Mouse (Mus musculus): ENCODE measurements around the gene Hcn1. TPM values are rescaled to one million over a fixed set of nuclear protein-coding genes. Genes with fewer than 3 reads are reported as not detected.

Gene Hcn1
- polyA plus RNA-seq (2015; fragmentation: Nextera tagmentation; extraction: Ambion mirVana) = not detected in 2 replicates

DNA sequence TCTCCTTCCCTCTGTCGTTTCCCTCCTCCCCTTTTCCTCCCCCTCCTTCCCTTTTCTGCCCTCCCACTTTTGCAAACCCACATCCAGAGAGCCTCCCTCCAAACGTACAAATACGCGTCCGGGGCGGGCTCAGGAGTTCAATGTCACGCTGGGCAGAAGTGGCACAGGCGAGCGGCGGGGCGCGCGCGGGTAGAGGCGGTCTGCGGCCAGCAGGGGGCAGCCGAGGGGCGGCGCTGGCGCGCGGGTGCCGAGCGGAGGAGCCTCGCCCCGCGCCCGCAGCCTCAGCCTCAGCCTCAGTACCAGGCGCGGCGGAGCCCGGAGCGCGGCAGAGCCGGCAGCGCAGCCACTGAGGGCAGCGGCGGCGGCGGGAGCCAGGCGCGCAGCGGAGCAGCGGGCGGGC is at the start of gene Hcn1:
Gene Hcn1 (plus strand): TSS at position 140 of the 400 bp plus-strand sequence.
- Histone ChIP-seq H3K4me1 (ENCODE audit: control insufficient read depth, low read depth, low read length) (no peaks in the 10 kb centered on the region; the same call in 1 of the 2 replicates), H3K9me3 (replicated peaks; ENCODE audit: control insufficient read depth, low read length) (no peaks in the 10 kb centered on the region), H3K27me3 (ENCODE audit: control insufficient read depth, insufficient read depth, low read depth, low read length) (peaks cover 22% of the 10 kb centered on the region), H3K9ac (ENCODE audit: low read depth, low read length) (no peak within 1 kb of the TSS), H3K36me3 (ENCODE audit: control insufficient read depth, insufficient read depth) (no peaks in the 10 kb centered on the region), H3K4me2 (ENCODE audit: low read depth, low read length) (peak within 1 kb of the TSS; percentile 64), H3K27ac (ENCODE audit: low read length) (no peak within 1 kb of the TSS), H3K4me3 (ENCODE audit: low read depth, low read length) (peak within 1 kb of the TSS; percentile 45)
- ATAC-seq (ENCODE audit: low read depth) = peak; percentile 81
- WGBS (ENCODE audit: insufficient replicate concordance) = under 1% methylated on average over 31 of the region's 45 CpGs

DNA sequence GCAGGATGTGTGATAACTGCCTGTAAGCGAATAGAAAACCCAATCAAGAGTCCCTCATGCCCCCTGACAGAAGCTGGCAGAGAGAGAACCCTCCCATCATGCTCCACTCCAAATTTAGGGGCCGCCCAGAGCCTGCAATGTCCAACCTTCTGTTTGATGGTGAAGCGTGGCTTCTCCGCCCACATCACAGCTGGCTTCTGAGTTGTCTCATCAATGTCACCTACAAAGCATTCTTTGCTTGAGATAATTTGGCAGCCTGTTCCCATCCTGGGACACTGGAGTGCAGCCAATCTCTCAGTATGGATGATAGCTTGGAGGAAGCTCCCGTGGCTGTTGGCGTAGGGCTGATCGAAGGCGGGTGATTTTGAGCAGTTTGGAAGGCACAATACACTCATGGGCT is 34.9 kb upstream of the Hcn1 start:
- 64% methylated on average over 8 of the region's 8 CpGs for WGBS (ENCODE audit: insufficient replicate concordance)
- Histone ChIP-seq H3K4me3 (ENCODE audit: low read depth, low read length) (no peak overlapping the region), H3K4me1 (ENCODE audit: control insufficient read depth, low read depth, low read length) (no peaks in the 10 kb centered on the region), H3K9me3 (replicated peaks; ENCODE audit: control insufficient read depth, low read length) (no peaks in the 10 kb centered on the region), H3K27me3 (ENCODE audit: control insufficient read depth, insufficient read depth, low read depth, low read length) (no peaks in the 10 kb centered on the region), H3K36me3 (ENCODE audit: control insufficient read depth, insufficient read depth) (no peaks in the 10 kb centered on the region), H3K4me2 (ENCODE audit: low read depth, low read length) (no peak overlapping the region), H3K27ac (ENCODE audit: low read length) (no peak overlapping the region), H3K9ac (ENCODE audit: low read depth, low read length) (no peak overlapping the region)
- ATAC-seq (ENCODE audit: low read depth) = no peak

- Histone ChIP-seq H3K9me3 (replicated peaks; ENCODE audit: control insufficient read depth, low read length) (no peaks in the 10 kb centered on the region), H3K4me1 (ENCODE audit: control insufficient read depth, low read depth, low read length) (no peaks in the 10 kb centered on the region), H3K4me3 (ENCODE audit: low read depth, low read length) (no peak overlapping the region), H3K27ac (ENCODE audit: low read length) (no peak overlapping the region), H3K27me3 (ENCODE audit: control insufficient read depth, insufficient read depth, low read depth, low read length) (no peaks in the 10 kb centered on the region), H3K9ac (ENCODE audit: low read depth, low read length) (no peak overlapping the region), H3K4me2 (ENCODE audit: low read depth, low read length) (no peak overlapping the region), H3K36me3 (ENCODE audit: control insufficient read depth, insufficient read depth) (no peaks in the 10 kb centered on the region)
- ATAC-seq (ENCODE audit: low read depth) = no peak
- 42% methylated on average over 3 of the region's 3 CpGs for WGBS (ENCODE audit: insufficient replicate concordance)
These were observed 30.4 kb upstream of the Hcn1 start for GRCm38 (mm10) chr13:117571747-117572146.

DNA sequence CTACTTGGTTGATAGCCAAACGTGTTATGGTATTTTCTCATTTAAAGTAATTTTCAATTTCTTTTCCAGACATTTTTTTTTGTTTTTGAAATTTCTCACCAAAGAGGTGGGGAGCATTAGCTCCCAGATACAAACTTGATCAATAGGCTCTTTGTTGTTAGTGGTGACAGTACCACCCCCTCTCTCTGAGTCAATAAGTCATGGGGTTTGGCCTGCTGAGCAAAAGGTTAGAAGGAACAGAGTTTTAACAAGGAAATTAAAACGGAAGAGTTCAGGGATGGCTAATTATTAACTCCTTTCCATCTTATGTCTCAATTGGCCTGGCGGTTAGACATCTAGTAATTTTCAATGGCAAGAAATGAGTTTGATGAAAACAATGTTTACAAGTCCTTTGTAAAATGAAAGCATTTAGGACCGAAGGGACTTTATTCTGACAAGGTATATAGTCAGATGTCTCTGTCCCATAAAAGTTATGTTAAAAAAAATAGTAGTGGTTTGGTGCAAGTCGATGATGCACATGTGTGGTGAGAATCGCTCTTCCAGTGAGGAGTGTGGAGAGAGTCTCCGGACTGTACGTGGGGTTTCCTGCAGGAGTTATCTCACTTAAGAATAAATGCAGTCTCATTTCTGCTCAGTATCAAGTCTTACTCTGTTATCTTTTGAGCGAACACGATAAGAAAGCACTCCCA is 7.5 kb upstream of the Hcn1 start:
- Histone ChIP-seq H3K4me1 (ENCODE audit: control insufficient read depth, low read depth, low read length) (no peaks in the 10 kb centered on the region), H3K9ac (ENCODE audit: low read depth, low read length) (no peak overlapping the region), H3K9me3 (replicated peaks; ENCODE audit: control insufficient read depth, low read length) (no peaks in the 10 kb centered on the region), H3K36me3 (ENCODE audit: control insufficient read depth, insufficient read depth) (no peaks in the 10 kb centered on the region), H3K4me3 (ENCODE audit: low read depth, low read length) (no peak overlapping the region), H3K27me3 (ENCODE audit: control insufficient read depth, insufficient read depth, low read depth, low read length) (no peaks in the 10 kb centered on the region), H3K4me2 (ENCODE audit: low read depth, low read length) (no peak overlapping the region), H3K27ac (ENCODE audit: low read length) (no peak overlapping the region)
- no peak for ATAC-seq (ENCODE audit: low read depth)
- WGBS (ENCODE audit: insufficient replicate concordance) = 63% methylated on average over 10 of the region's 10 CpGs

DNA sequence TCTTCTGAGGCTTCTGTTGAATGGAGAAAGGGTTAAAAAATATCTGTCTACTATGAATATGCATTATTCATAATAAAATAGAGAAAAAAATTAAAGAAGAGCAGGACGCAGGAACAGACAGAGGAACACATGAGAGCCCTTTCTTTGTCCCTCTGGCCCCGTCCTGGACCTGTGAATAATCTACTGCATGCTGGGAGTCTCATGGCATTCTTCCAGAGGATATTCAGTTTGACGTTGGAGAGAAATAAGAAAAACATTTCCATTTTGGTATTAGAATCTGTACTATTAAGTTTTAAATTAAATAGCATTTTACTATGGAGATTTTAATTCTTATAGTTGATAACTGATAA is 7.0 kb upstream of the Hcn1 start:
- no peak for ATAC-seq (ENCODE audit: low read depth)
- H3K4me3 ChIP-seq (ENCODE audit: low read depth, low read length) = no peak overlapping the region
- no peaks in the 10 kb centered on the region for H3K36me3 ChIP-seq (ENCODE audit: control insufficient read depth, insufficient read depth)
- no peak overlapping the region for H3K27ac ChIP-seq (ENCODE audit: low read length)
- no peak overlapping the region for H3K4me2 ChIP-seq (ENCODE audit: low read depth, low read length)
- no peak overlapping the region for H3K9ac ChIP-seq (ENCODE audit: low read depth, low read length)
- no peaks in the 10 kb centered on the region for H3K4me1 ChIP-seq (ENCODE audit: control insufficient read depth, low read depth, low read length)
- 52% methylated on average over 3 of the region's 3 CpGs for WGBS (ENCODE audit: insufficient replicate concordance)
- H3K9me3 ChIP-seq (replicated peaks; ENCODE audit: control insufficient read depth, low read length) = no peaks in the 10 kb centered on the region
- no peaks in the 10 kb centered on the region for H3K27me3 ChIP-seq (ENCODE audit: control insufficient read depth, insufficient read depth, low read depth, low read length)

GRCm38 (mm10) chr13:117601331-117601965 is 672 bp upstream of the Hcn1 start:
- Histone ChIP-seq H3K9ac (ENCODE audit: low read depth, low read length) (no peak overlapping the region), H3K27me3 (ENCODE audit: control insufficient read depth, insufficient read depth, low read depth, low read length) (peaks cover 22% of the 10 kb centered on the region), H3K4me2 (ENCODE audit: low read depth, low read length) (no peak overlapping the region), H3K4me3 (ENCODE audit: low read depth, low read length) (no peak overlapping the region), H3K27ac (ENCODE audit: low read length) (no peak overlapping the region), H3K9me3 (replicated peaks; ENCODE audit: control insufficient read depth, low read length) (no peaks in the 10 kb centered on the region), H3K4me1 (ENCODE audit: control insufficient read depth, low read depth, low read length) (no peaks in the 10 kb centered on the region; the same call in 1 of the 2 replicates), H3K36me3 (ENCODE audit: control insufficient read depth, insufficient read depth) (no peaks in the 10 kb centered on the region)
- 36% methylated on average over 9 of the region's 9 CpGs for WGBS (ENCODE audit: insufficient replicate concordance)
- no peak for ATAC-seq (ENCODE audit: low read depth)

DNA sequence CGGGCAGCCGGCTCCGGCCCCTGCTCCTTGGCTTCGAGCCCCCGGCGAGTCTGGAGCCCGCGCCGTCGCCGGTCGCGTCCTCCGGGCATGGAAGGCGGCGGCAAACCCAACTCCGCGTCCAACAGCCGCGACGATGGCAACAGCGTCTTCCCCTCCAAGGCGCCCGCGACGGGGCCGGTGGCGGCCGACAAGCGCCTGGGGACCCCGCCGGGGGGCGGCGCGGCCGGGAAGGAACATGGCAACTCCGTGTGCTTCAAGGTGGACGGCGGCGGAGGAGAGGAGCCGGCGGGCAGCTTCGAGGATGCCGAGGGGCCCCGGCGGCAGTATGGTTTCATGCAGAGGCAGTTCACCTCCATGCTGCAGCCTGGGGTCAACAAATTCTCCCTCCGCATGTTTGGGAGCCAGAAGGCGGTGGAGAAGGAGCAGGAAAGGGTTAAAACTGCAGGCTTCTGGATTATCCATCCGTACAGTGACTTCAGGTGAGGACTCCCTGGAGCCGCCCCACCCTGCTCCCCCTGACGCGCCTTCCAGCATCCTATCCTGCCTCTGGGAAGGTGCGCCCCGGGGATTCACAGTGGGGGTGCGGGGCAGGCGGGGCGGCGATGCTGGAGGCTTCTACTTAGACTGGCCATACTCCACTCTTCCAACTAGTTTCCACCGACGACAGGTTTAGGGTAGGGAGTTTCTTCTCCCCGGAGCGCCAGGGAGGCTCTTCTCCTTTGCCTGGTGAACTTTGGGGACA is 668 bp downstream of the Hcn1 start:
- Histone ChIP-seq H3K27me3 (ENCODE audit: control insufficient read depth, insufficient read depth, low read depth, low read length) (peaks cover 22% of the 10 kb centered on the region), H3K4me1 (ENCODE audit: control insufficient read depth, low read depth, low read length) (no peaks in the 10 kb centered on the region; the same call in 1 of the 2 replicates), H3K4me2 (ENCODE audit: low read depth, low read length) (peak overlapping the region; percentile 64), H3K27ac (ENCODE audit: low read length) (no peak overlapping the region), H3K9me3 (replicated peaks; ENCODE audit: control insufficient read depth, low read length) (no peaks in the 10 kb centered on the region), H3K36me3 (ENCODE audit: control insufficient read depth, insufficient read depth) (no peaks in the 10 kb centered on the region), H3K4me3 (ENCODE audit: low read depth, low read length) (peak overlapping the region; percentile 45), H3K9ac (ENCODE audit: low read depth, low read length) (no peak overlapping the region)
- no peak for ATAC-seq (ENCODE audit: low read depth)
- WGBS (ENCODE audit: insufficient replicate concordance) = 1% methylated on average over 62 of the region's 62 CpGs

- Histone ChIP-seq H3K9ac (ENCODE audit: low read depth, low read length) (no peak overlapping the region), H3K9me3 (replicated peaks; ENCODE audit: control insufficient read depth, low read length) (no peaks in the 10 kb centered on the region), H3K4me2 (ENCODE audit: low read depth, low read length) (no peak overlapping the region), H3K36me3 (ENCODE audit: control insufficient read depth, insufficient read depth) (no peaks in the 10 kb centered on the region), H3K4me1 (ENCODE audit: control insufficient read depth, low read depth, low read length) (no peaks in the 10 kb centered on the region; the same call in 1 of the 2 replicates), H3K4me3 (ENCODE audit: low read depth, low read length) (no peak overlapping the region), H3K27me3 (ENCODE audit: control insufficient read depth, insufficient read depth, low read depth, low read length) (peaks cover 22% of the 10 kb centered on the region), H3K27ac (ENCODE audit: low read length) (no peak overlapping the region)
- no peak for ATAC-seq (ENCODE audit: low read depth)
- 19% methylated on average over 11 of the region's 11 CpGs for WGBS (ENCODE audit: insufficient replicate concordance)
These were observed 1.3 kb downstream of the Hcn1 start for GRCm38 (mm10) chr13:117603421-117603820.

- no peaks in the 10 kb centered on the region for H3K9me3 ChIP-seq (replicated peaks; ENCODE audit: control insufficient read depth, low read length)
- no peak overlapping the region for H3K9ac ChIP-seq (ENCODE audit: low read depth, low read length)
- H3K4me1 ChIP-seq (ENCODE audit: control insufficient read depth, low read depth, low read length) = no peaks in the 10 kb centered on the region; the same call in 1 of the 2 replicates
- H3K4me3 ChIP-seq (ENCODE audit: low read depth, low read length) = no peak overlapping the region
- no peaks in the 10 kb centered on the region for H3K36me3 ChIP-seq (ENCODE audit: control insufficient read depth, insufficient read depth)
- no peak overlapping the region for H3K4me2 ChIP-seq (ENCODE audit: low read depth, low read length)
- peaks cover 22% of the 10 kb centered on the region for H3K27me3 ChIP-seq (ENCODE audit: control insufficient read depth, insufficient read depth, low read depth, low read length)
- no peak overlapping the region for H3K27ac ChIP-seq (ENCODE audit: low read length)
- no peak for ATAC-seq (ENCODE audit: low read depth)
- WGBS (ENCODE audit: insufficient replicate concordance) = 24% methylated on average over 7 of the region's 7 CpGs
These were observed 2.0 kb downstream of the Hcn1 start for GRCm38 (mm10) chr13:117604073-117604472.
